In the genomic region with DNA sequence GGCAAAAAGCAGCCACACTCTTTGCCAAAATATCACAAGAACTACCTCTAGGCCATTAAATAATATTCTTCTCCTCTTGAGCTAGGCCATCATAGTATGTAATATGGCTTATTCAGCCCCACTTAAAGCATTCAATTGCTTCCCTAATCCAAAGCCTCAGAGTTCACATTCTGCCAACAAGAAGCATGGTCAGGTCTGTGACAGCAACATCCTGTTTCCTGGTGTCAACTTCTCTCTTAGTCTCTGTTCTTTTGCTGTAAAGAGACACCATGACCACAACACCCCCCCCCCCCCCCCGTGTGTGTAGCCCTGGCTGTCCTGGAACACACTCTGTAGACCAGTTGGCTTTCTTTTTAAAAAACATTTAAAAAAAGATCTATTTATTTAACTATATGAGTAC, we compare ENCODE assay signal across 19 mouse cellular contexts. TPM values are rescaled to one million over a fixed set of nuclear protein-coding genes. Genes with fewer than 3 reads are reported as not detected.
DNase-seq lines count a peak whose midpoint lies in the region; ATAC-seq lines count a peak whose summit lies in the region.
"Had no signal": no experiment of that assay in that cellular context is flagged by ENCODE, and none has a peak within 500 bp of the region (broad histone marks: within the 10 kb centered on the region; RNA-seq: fewer than 3 reads in every experiment).

No protein-coding gene starts in this region.

- peak; percentile 68 for ATAC-seq in megakaryocyte, adult 5-6 weeks (ENCODE audit: poor library complexity, severe bottlenecking)
- peak; percentile 39; the same call in 1 of the 2 replicates for ATAC-seq in megakaryocyte progenitor cell, adult 5-6 weeks (replicated peaks; ENCODE audit: poor library complexity)
- ATAC-seq: activated CD4-positive, CD25-positive, alpha-beta regulatory T cell, adult 4 months; forebrain, embryonic 13.5 days; forebrain, embryonic 15.5 days; forebrain, postnatal 0 days; Patski had no signal

- peak; percentile 80 for DNase-seq in 416B (ENCODE audit: low read depth)
- no peak for DNase-seq in gastrocnemius, postnatal 25 days
- DNase-seq in heart, postnatal 36 days, result no peak
- DNase-seq in kidney, postnatal 4 days, result no peak
- DNase-seq: adrenal gland, adult 8-10 months; adrenal gland, postnatal 14 days; adrenal gland, postnatal 36 days; cerebellum, adult 11-12 months; cerebellum, adult 2 months; cerebellum, adult 9-10 months; cerebellum, postnatal 10 days; cerebellum, postnatal 25 days; forebrain, postnatal 0 days had no signal

- intact Hi-C loops in heart, postnatal 36 days (cut with DNase I), result no loop called here

RNA-seq across cellular contexts. Expression of a gene that starts 32.4 kb away (rescaled TPM):
- 21.3 and 22.2 TPM in 2 replicates for total RNA-seq in megakaryocyte, adult 5-6 weeks (2015)
- 42.8 and 44.8 TPM in 2 replicates for total RNA-seq in megakaryocyte, adult 5-6 weeks (2017)
- 36.7 and 37.2 TPM in 2 replicates for total RNA-seq in megakaryocyte progenitor cell, adult 5-6 weeks (2015)
- 85.6 and 87.3 TPM in 2 replicates for total RNA-seq in megakaryocyte progenitor cell, adult 5-6 weeks (2017)
- total RNA-seq in gastrocnemius, postnatal 25 days (2021), result 10 to 100 TPM; 15.4 to 18.3 TPM
- total RNA-seq in heart, postnatal 36 days (2021), result 10 to 100 TPM; 24.4 to 25.6 TPM

RNA-seq across cellular contexts. Expression of a gene that starts 39.9 kb away (rescaled TPM):
- 43.1 and 60.4 TPM in 2 replicates for total RNA-seq in megakaryocyte, adult 5-6 weeks (2015)
- total RNA-seq in megakaryocyte, adult 5-6 weeks (2017), result 22.4 and 28.3 TPM in 2 replicates
- total RNA-seq in megakaryocyte progenitor cell, adult 5-6 weeks (2015), result 52.4 and 54.7 TPM in 2 replicates
- total RNA-seq in megakaryocyte progenitor cell, adult 5-6 weeks (2017), result 26.7 and 29.4 TPM in 2 replicates
- 10 to 100 TPM; 20.5 to 25.1 TPM for total RNA-seq in gastrocnemius, postnatal 25 days (2021)
- 10 to 100 TPM; 33.1 to 33.9 TPM for total RNA-seq in heart, postnatal 36 days (2021)
